Mouse (Mus musculus) heart, postnatal 0 days (tissue): ENCODE results near the gene Prune1.

Source experiments
- CTCF ChIP-seq: IDR thresholded peaks from 2 replicates; pipeline ENCODE4 v1.5.1; 2016; ENCODE audit warnings: antibody characterized with exemption, control low read depth, low read depth
- EP300 ChIP-seq: IDR thresholded peaks from 2 replicates; pipeline ENCODE4 v1.6.1; 2016; ENCODE audit warnings: antibody characterized with exemption, low read depth

DNA sequence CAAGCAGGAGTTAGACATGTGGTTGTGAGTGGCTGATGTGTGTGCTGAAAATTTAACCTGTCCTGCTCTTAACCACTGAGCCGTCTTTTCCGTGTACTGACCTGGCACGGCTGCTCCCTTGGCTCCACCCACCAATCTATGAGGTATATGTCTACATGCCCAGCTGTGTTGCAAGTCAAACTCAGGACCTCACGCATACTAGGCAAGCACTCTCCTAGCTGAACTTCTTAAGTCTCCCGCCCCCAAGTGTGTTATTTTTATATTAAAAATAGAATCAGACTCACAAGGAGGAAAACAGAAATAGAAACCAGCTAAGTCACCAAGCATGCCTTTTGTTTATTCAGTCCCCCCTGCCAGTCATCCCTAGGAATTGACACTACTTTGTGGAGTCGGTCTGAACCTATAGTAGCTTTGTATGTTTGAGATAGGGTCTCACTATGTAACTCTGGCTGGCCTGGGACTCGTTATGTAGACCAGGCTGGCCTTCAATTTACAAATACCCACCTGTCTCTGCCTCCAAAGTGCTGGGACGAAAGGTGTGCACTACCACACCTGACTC, 44.3 kb downstream of the Prune1 start:
- no peak for TF ChIP-seq CTCF
- TF ChIP-seq EP300: no peak
